27 mouse cellular contexts compared by ENCODE assay signal in genomic region chr6:18448078-18448477, GRCm38 (mm10).
DNase-seq lines count a peak whose midpoint lies in the region; ATAC-seq and TF ChIP-seq lines count a peak whose summit lies in the region.
"Had no signal": no experiment of that assay in that cellular context is flagged by ENCODE, and none has a peak within 500 bp of the region (broad histone marks: within the 10 kb centered on the region; RNA-seq: fewer than 3 reads in every experiment).

No protein-coding gene starts in this region.

- in situ Hi-C loops in CH12.LX (cut with MboI; ENCODE audit: low pct_ligation_motif_present, low pct_unique_long_range_greater_than_20kb, low sequenced_read_pairs) = loop anchor here (25.0 kb wide), 1 partner anchor 711 kb away; no protein-coding TSS in a partner anchor

- no peaks in the 10 kb centered on the region for H3K9me3 ChIP-seq in forebrain, postnatal 0 days (ENCODE audit: low read length)
- no peaks in the 10 kb centered on the region for H3K9me3 ChIP-seq in forebrain, embryonic 12.5 days
- no peaks in the 10 kb centered on the region for H3K9me3 ChIP-seq in CH12.LX (replicated peaks; ENCODE audit: low read length)
- H3K9me3 ChIP-seq in neural tube, embryonic 14.5 days (ENCODE audit: control insufficient read depth, low read length) = no peaks in the 10 kb centered on the region
- H3K9me3 ChIP-seq: embryonic facial prominence, embryonic 12.5 days; hindbrain, embryonic 10.5 days; intestine, embryonic 15.5 days; limb, embryonic 13.5 days; lung, embryonic 15.5 days had no signal

- no peak overlapping the region for H3K4me2 ChIP-seq in forebrain, postnatal 0 days (ENCODE audit: low read depth)
- H3K4me2 ChIP-seq in forebrain, embryonic 12.5 days = no peak overlapping the region
- H3K4me2 ChIP-seq in CH12.LX (ENCODE audit: insufficient read depth, low read depth, poor library complexity, severe bottlenecking) = no peak overlapping the region
- no peak overlapping the region for H3K4me2 ChIP-seq in neural tube, embryonic 14.5 days (ENCODE audit: low read depth, low read length)
- H3K4me2 ChIP-seq: embryonic facial prominence, embryonic 12.5 days; intestine, embryonic 15.5 days; limb, embryonic 13.5 days; liver, embryonic 11.5 days; lung, embryonic 15.5 days had no signal

- peaks cover 7% of the 10 kb centered on the region for H3K4me1 ChIP-seq in forebrain, postnatal 0 days (ENCODE audit: insufficient read depth)
- peaks cover 12% of the 10 kb centered on the region for H3K4me1 ChIP-seq in forebrain, embryonic 12.5 days
- H3K4me1 ChIP-seq in CH12.LX (ENCODE audit: control insufficient read depth in 1 of 2, insufficient read depth in 2 of 2) = peaks cover 18 to 57% of the 10 kb centered on the region in 2 experiments
- H3K4me1 ChIP-seq in neural tube, embryonic 14.5 days (ENCODE audit: control insufficient read depth, insufficient read depth, low read length) = peaks cover 8% of the 10 kb centered on the region; the same call in 1 of the 2 replicates
- H3K4me1 ChIP-seq: intestine, embryonic 15.5 days; lung, embryonic 15.5 days had no signal

- WGBS in forebrain, postnatal 0 days = 69% methylated on average over 5 of the region's 5 CpGs
- WGBS in forebrain, embryonic 12.5 days = 73% methylated on average over 5 of the region's 5 CpGs
- WGBS in neural tube, embryonic 14.5 days = 75% methylated on average over 5 of the region's 5 CpGs

- no peaks in the 10 kb centered on the region for H3K27me3 ChIP-seq in forebrain, postnatal 0 days (ENCODE audit: insufficient read depth, low read length)
- H3K27me3 ChIP-seq in forebrain, embryonic 12.5 days = no peaks in the 10 kb centered on the region
- H3K27me3 ChIP-seq in CH12.LX (replicated peaks) = no peaks in the 10 kb centered on the region
- no peaks in the 10 kb centered on the region for H3K27me3 ChIP-seq in neural tube, embryonic 14.5 days (ENCODE audit: control insufficient read depth, insufficient read depth, low read length)
- H3K27me3 ChIP-seq: embryonic facial prominence, embryonic 12.5 days; intestine, embryonic 15.5 days; limb, embryonic 13.5 days; lung, embryonic 15.5 days had no signal

- intact Hi-C loops in left cerebral cortex, adult 2 months (cut with DNase I) = loop anchor here (5.0 kb wide), 1 partner anchor 64 kb away; the partner anchor contains the start of gene Cttnbp2

- H3K4me3 ChIP-seq in forebrain, postnatal 0 days (ENCODE audit: low read depth, low read length) = no peak overlapping the region
- H3K4me3 ChIP-seq in forebrain, embryonic 12.5 days (replicated peaks) = no peak overlapping the region
- no peak overlapping the region for H3K4me3 ChIP-seq in left cerebral cortex, adult 2 months
- no peak overlapping the region for H3K4me3 ChIP-seq in CH12.LX (replicated peaks in 1 of 3; ENCODE audit: low read depth in 2 of 3, low read length in 2 of 3, poor library complexity in 1 of 3)
- no peak overlapping the region for H3K4me3 ChIP-seq in neural tube, embryonic 14.5 days (ENCODE audit: low read depth, low read length)
- H3K4me3 ChIP-seq: embryonic facial prominence, embryonic 12.5 days; hindbrain, embryonic 10.5 days; intestine, embryonic 15.5 days; limb, embryonic 13.5 days; lung, embryonic 15.5 days; myocyte had no signal

- TF ChIP-seq POLR2A in CH12.LX (IDR thresholded peaks at IDR 0.05; ENCODE audit: low read depth, low read length) = no peak

- no peak overlapping the region for H3K9ac ChIP-seq in forebrain, postnatal 0 days
- no peak overlapping the region for H3K9ac ChIP-seq in forebrain, embryonic 12.5 days
- H3K9ac ChIP-seq in CH12.LX (ENCODE audit: insufficient read depth, low read depth) = no peak overlapping the region
- no peak overlapping the region for H3K9ac ChIP-seq in neural tube, embryonic 14.5 days (replicated peaks; ENCODE audit: low read depth, low read length)
- H3K9ac ChIP-seq: embryonic facial prominence, embryonic 12.5 days; intestine, embryonic 15.5 days; limb, embryonic 13.5 days; lung, embryonic 15.5 days had no signal

- DNase-seq in forebrain, postnatal 0 days = no peak
- no peak for DNase-seq in left cerebral cortex, adult 2 months (ENCODE audit: extremely low spot score in 1 of 2, low spot score in 2 of 2)
- DNase-seq in left cerebral cortex, adult 9 months (ENCODE audit: low spot score in 2 of 2) = no peak
- DNase-seq in CH12.LX (ENCODE audit: extremely low read depth) = no peak
- no peak for DNase-seq in right cerebral cortex, adult 2 months (ENCODE audit: low spot score in 2 of 2)
- DNase-seq: adrenal gland, postnatal 14 days; cerebellum, adult 11-12 months; cerebellum, adult 9-11 months; embryo, embryonic 11 days; gastrocnemius, postnatal 14 days; heart, postnatal 14 days; kidney, adult 2 months; kidney, postnatal 36 days; midbrain, embryonic 14.5 days; thymus, adult 2 months; thymus, postnatal 36 days had no signal

- ATAC-seq in forebrain, postnatal 0 days = no peak
- ATAC-seq in forebrain, embryonic 12.5 days (ENCODE audit: low FRiP score) = no peak
- ATAC-seq in neural tube, embryonic 14.5 days (ENCODE audit: low read depth) = no peak
- ATAC-seq: forebrain, embryonic 16.5 days; hindbrain, embryonic 16.5 days; intestine, embryonic 15.5 days had no signal

- H3K27ac ChIP-seq in forebrain, postnatal 0 days (ENCODE audit: low read depth, low read length) = peak overlapping the region; percentile 22; the same call in 1 of the 2 replicates
- H3K27ac ChIP-seq in forebrain, embryonic 12.5 days = no peak overlapping the region
- H3K27ac ChIP-seq in left cerebral cortex, adult 2 months = peak overlapping the region; percentile 21; the same call in 1 of the 2 replicates
- no peak overlapping the region for H3K27ac ChIP-seq in CH12.LX (ENCODE audit: insufficient read depth, low read depth)
- H3K27ac ChIP-seq in neural tube, embryonic 14.5 days (ENCODE audit: low read depth, low read length) = 0 out of 2 replicates have a peak overlapping the region, but pooled peaks have one; percentile 28
- H3K27ac ChIP-seq: embryonic facial prominence, embryonic 12.5 days; hindbrain, embryonic 10.5 days; intestine, embryonic 15.5 days; limb, embryonic 13.5 days; lung, embryonic 15.5 days had no signal

- no peaks in the 10 kb centered on the region for H3K79me2 ChIP-seq in CH12.LX (replicated peaks; ENCODE audit: control insufficient read depth, extremely low read depth, insufficient read depth, poor library complexity, severe bottlenecking)

- TF ChIP-seq CTCF in forebrain, postnatal 0 days (IDR thresholded peaks at IDR 0.05; ENCODE audit: low read depth) = no peak
- no peak for TF ChIP-seq CTCF in left cerebral cortex, adult 2 months (IDR thresholded peaks at IDR 0.05)
- no peak for TF ChIP-seq CTCF in CH12.LX (conservative IDR thresholded peaks at IDR 0.05 in 1 of 2, IDR thresholded peaks at IDR 0.05 in 1 of 2; ENCODE audit: low read depth in 2 of 2, low read length in 2 of 2)

- no peaks in the 10 kb centered on the region for H3K36me3 ChIP-seq in forebrain, postnatal 0 days (ENCODE audit: insufficient read depth)
- H3K36me3 ChIP-seq in forebrain, embryonic 12.5 days (replicated peaks) = no peaks in the 10 kb centered on the region
- no peaks in the 10 kb centered on the region for H3K36me3 ChIP-seq in CH12.LX (replicated peaks in 1 of 2; ENCODE audit: control insufficient read depth in 1 of 2, insufficient read depth in 1 of 2, low read length in 1 of 2)
- no peaks in the 10 kb centered on the region for H3K36me3 ChIP-seq in neural tube, embryonic 14.5 days (ENCODE audit: control insufficient read depth, insufficient read depth, low read length)
- H3K36me3 ChIP-seq: embryonic facial prominence, embryonic 12.5 days; hindbrain, embryonic 10.5 days; intestine, embryonic 15.5 days; limb, embryonic 13.5 days; lung, embryonic 15.5 days had no signal

- no peak for TF ChIP-seq RAD21 in CH12.LX (IDR thresholded peaks at IDR 0.05; ENCODE audit: low read depth, low read length)

- TF ChIP-seq EP300 in CH12.LX (IDR thresholded peaks at IDR 0.05; ENCODE audit: low read length) = no peak

- dilution Hi-C loops in CH12.LX (cut with MboI; ENCODE audit: extremely low pct_ligation_motif_present, extremely low pct_unique_long_range_greater_than_20kb, low sequenced_read_pairs) = no loop called here

TF ChIP-seq in CH12.LX, 34 proteins besides CTCF, POLR2A, EP300 and RAD21:
- 0 out of 2 replicates have a peak, but pooled peaks have one; percentile 24 for TF ChIP-seq ETS1 (conservative IDR thresholded peaks at IDR 0.05; ENCODE audit: low read depth, low read length)
- TF ChIP-seq GABPA (IDR thresholded peaks at IDR 0.05; ENCODE audit: insufficient replicate concordance, low read depth, low read length) = no peak
TF ChIP-seq in CH12.LX: peak in this region for 1.

Comparison
In these comparisons a context has a peak if more than half of its experiments do, and no peak if none do; other contexts are left out.
1. H3K27ac ChIP-seq: peak in forebrain, postnatal 0 days (single experiment), left cerebral cortex, adult 2 months (single experiment) and neural tube, embryonic 14.5 days (single experiment); none in forebrain, embryonic 12.5 days (single experiment) and CH12.LX (single experiment).